Mouse (Mus musculus): ENCODE measurements around the gene Plk1. TPM values are rescaled to one million over a fixed set of nuclear protein-coding genes. Genes with fewer than 3 reads are reported as not detected.

The Plk1 gene
- polyA plus RNA-seq, 1 experiment from 2014 or later = 108 TPM

DNA sequence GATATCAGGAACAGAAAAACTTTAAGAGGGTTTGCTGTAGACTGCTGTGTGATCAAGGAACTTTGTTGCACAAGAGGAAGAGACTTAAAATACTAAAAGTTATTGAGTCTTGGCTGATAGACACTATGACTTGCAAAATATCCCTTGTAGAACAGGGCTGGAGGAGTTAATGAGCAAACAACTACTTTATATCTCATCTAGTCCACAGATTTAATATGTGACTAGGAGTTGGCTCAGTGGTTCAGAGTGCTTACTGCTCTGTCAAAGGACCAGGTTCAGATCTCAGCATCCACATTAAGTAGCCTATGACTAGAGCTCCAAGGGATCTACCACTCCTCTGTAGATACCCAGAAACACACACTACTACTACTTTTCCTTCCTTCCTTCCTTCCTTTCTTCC lies 22.2 kb upstream of the Plk1 start:
- Histone ChIP-seq H3K9me3 (ENCODE audit: control insufficient read depth, low read length) (no peaks in the 10 kb centered on the region), H3K36me3 (ENCODE audit: control insufficient read depth, insufficient read depth, low read length) (peaks cover 76% of the 10 kb centered on the region), H3K4me1 (replicated peaks; ENCODE audit: control insufficient read depth, insufficient read depth, low read length) (peaks cover 5% of the 10 kb centered on the region; the same call in 1 of the 2 replicates), H3K27me3 (replicated peaks; ENCODE audit: control insufficient read depth, insufficient read depth, low read length) (no peaks in the 10 kb centered on the region), H3K9ac (ENCODE audit: low read length) (no peak overlapping the region), H3K27ac (ENCODE audit: low read depth) (no peak overlapping the region), H3K4me2 (ENCODE audit: low read length) (no peak overlapping the region), H3K4me3 (ENCODE audit: low read depth, low read length) (no peak overlapping the region)
- DNase-seq (ENCODE audit: low spot score) (no peak), ATAC-seq (replicated peaks; ENCODE audit: low FRiP score, low TSS enrichment, low read depth) (no peak)

- Histone ChIP-seq H3K4me2 (ENCODE audit: low read length) (no peak overlapping the region), H3K4me3 (ENCODE audit: low read depth, low read length) (no peak overlapping the region), H3K27me3 (replicated peaks; ENCODE audit: control insufficient read depth, insufficient read depth, low read length) (no peaks in the 10 kb centered on the region), H3K4me1 (replicated peaks; ENCODE audit: control insufficient read depth, insufficient read depth, low read length) (peaks cover 4% of the 10 kb centered on the region; the same call in 1 of the 2 replicates), H3K36me3 (ENCODE audit: control insufficient read depth, insufficient read depth, low read length) (peaks cover 87% of the 10 kb centered on the region), H3K27ac (ENCODE audit: low read depth) (no peak overlapping the region), H3K9me3 (ENCODE audit: control insufficient read depth, low read length) (no peaks in the 10 kb centered on the region), H3K9ac (ENCODE audit: low read length) (no peak overlapping the region)
- no peak for ATAC-seq (replicated peaks; ENCODE audit: low FRiP score, low TSS enrichment, low read depth)
- 88% methylated on average over 5 of the region's 5 CpGs for WGBS
- no peak for DNase-seq (ENCODE audit: low spot score)
Measured at GRCm38 (mm10) chr7:122138190-122138589, 21.0 kb upstream of the Plk1 start.

DNA sequence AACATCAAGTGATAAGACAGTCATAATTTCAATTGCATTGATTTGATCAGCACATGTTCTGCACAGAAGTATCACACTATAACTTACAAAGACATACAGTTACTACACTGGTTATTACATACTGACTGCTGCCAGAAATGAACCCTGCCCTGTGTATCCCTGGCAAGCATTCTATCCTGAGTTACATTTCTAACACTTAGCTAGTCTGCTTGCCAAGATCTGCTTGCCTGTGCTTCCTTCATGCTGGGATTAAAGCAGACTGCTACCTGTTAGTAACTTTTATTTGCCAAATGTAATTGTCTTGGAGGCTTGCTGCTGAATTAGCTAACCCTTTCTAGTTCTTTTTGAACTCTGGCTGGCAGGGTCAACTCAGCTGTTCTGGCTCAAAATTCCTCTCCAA lies 18.2 kb upstream of the Plk1 start:
- H3K36me3 ChIP-seq (ENCODE audit: control insufficient read depth, insufficient read depth, low read length) = peaks cover 98% of the 10 kb centered on the region
- no peak for DNase-seq (ENCODE audit: low spot score)

DNA sequence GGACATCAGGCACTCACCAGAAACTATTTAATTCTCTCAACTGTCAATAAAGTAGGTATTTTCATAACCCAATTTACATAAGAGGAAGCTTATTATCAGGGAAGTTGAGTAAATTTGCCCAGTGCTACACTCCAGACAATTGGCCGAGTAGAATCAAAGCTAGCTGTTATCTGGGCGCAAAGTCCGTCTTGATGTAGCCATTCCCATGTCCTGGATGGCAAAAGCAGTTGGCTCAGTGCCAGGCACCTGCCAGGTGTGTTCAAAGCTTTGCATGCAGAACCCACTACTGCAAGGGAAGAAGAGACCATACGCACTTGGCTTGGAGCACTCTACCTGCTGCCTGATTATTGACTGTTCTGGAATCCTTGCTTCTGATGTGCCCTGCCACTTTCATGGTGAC lies 6.8 kb upstream of the Plk1 start:
- Histone ChIP-seq H3K4me2 (ENCODE audit: low read length) (no peak overlapping the region), H3K27me3 (replicated peaks; ENCODE audit: control insufficient read depth, insufficient read depth, low read length) (no peaks in the 10 kb centered on the region), H3K4me1 (replicated peaks; ENCODE audit: control insufficient read depth, insufficient read depth, low read length) (0 out of 2 replicates have a peak, but pooled peaks cover 1% of the 10 kb centered on the region), H3K9ac (ENCODE audit: low read length) (no peak overlapping the region), H3K4me3 (ENCODE audit: low read depth, low read length) (no peak overlapping the region), H3K9me3 (ENCODE audit: control insufficient read depth, low read length) (no peaks in the 10 kb centered on the region), H3K27ac (ENCODE audit: low read depth) (no peak overlapping the region), H3K36me3 (ENCODE audit: control insufficient read depth, insufficient read depth, low read length) (peaks cover 21% of the 10 kb centered on the region)
- DNase-seq (ENCODE audit: low spot score) (peak; percentile 73), ATAC-seq (replicated peaks; ENCODE audit: low FRiP score, low TSS enrichment, low read depth) (peak; percentile 77)
- 72% methylated on average over 4 of the region's 4 CpGs for WGBS

More for the DNA sequence above, 18.2 kb upstream of the Plk1 start:
- no peak overlapping the region for H3K9ac ChIP-seq (ENCODE audit: low read length)
- no peak overlapping the region for H3K27ac ChIP-seq (ENCODE audit: low read depth)
- ATAC-seq (replicated peaks; ENCODE audit: low FRiP score, low TSS enrichment, low read depth) = no peak
- no peak overlapping the region for H3K4me3 ChIP-seq (ENCODE audit: low read depth, low read length)
- no peaks in the 10 kb centered on the region for H3K27me3 ChIP-seq (replicated peaks; ENCODE audit: control insufficient read depth, insufficient read depth, low read length)
- H3K9me3 ChIP-seq (ENCODE audit: control insufficient read depth, low read length) = no peaks in the 10 kb centered on the region
- no peak overlapping the region for H3K4me2 ChIP-seq (ENCODE audit: low read length)
- no peaks in the 10 kb centered on the region for H3K4me1 ChIP-seq (replicated peaks; ENCODE audit: control insufficient read depth, insufficient read depth, low read length)

- Histone ChIP-seq H3K36me3 (ENCODE audit: control insufficient read depth, insufficient read depth, low read length) (peaks cover 15% of the 10 kb centered on the region), H3K4me1 (replicated peaks; ENCODE audit: control insufficient read depth, insufficient read depth, low read length) (peaks cover 31% of the 10 kb centered on the region), H3K4me2 (ENCODE audit: low read length) (peak overlapping the region; percentile 89), H3K9me3 (ENCODE audit: control insufficient read depth, low read length) (no peaks in the 10 kb centered on the region), H3K27ac (ENCODE audit: low read depth) (peak overlapping the region; percentile 79; the same call in 1 of the 2 replicates), H3K9ac (ENCODE audit: low read length) (peak overlapping the region; percentile 62), H3K27me3 (replicated peaks; ENCODE audit: control insufficient read depth, insufficient read depth, low read length) (no peaks in the 10 kb centered on the region), H3K4me3 (ENCODE audit: low read depth, low read length) (peak overlapping the region; percentile 78)
- no peak for ATAC-seq (replicated peaks; ENCODE audit: low FRiP score, low TSS enrichment, low read depth)
- DNase-seq (ENCODE audit: low spot score) = peak; percentile 56
- WGBS = 5% methylated on average over 13 of the region's 13 CpGs
Measured at GRCm38 (mm10) chr7:122158488-122158887, 751 bp upstream of the Plk1 start.

GRCm38 (mm10) chr7:122160037-122160436 lies 798 bp downstream of the Plk1 start:
- under 1% methylated on average over 12 of the region's 12 CpGs for WGBS
- Histone ChIP-seq H3K9ac (ENCODE audit: low read length) (peak overlapping the region; percentile 65), H3K9me3 (ENCODE audit: control insufficient read depth, low read length) (no peaks in the 10 kb centered on the region), H3K4me3 (ENCODE audit: low read depth, low read length) (peak overlapping the region; percentile 78), H3K36me3 (ENCODE audit: control insufficient read depth, insufficient read depth, low read length) (peaks cover 27% of the 10 kb centered on the region), H3K27me3 (replicated peaks; ENCODE audit: control insufficient read depth, insufficient read depth, low read length) (no peaks in the 10 kb centered on the region), H3K27ac (ENCODE audit: low read depth) (peak overlapping the region; percentile 79; the same call in 1 of the 2 replicates), H3K4me2 (ENCODE audit: low read length) (peak overlapping the region; percentile 89), H3K4me1 (replicated peaks; ENCODE audit: control insufficient read depth, insufficient read depth, low read length) (peaks cover 31% of the 10 kb centered on the region)
- no peak for ATAC-seq (replicated peaks; ENCODE audit: low FRiP score, low TSS enrichment, low read depth)
- peak; percentile 53 for DNase-seq (ENCODE audit: low spot score)

DNA sequence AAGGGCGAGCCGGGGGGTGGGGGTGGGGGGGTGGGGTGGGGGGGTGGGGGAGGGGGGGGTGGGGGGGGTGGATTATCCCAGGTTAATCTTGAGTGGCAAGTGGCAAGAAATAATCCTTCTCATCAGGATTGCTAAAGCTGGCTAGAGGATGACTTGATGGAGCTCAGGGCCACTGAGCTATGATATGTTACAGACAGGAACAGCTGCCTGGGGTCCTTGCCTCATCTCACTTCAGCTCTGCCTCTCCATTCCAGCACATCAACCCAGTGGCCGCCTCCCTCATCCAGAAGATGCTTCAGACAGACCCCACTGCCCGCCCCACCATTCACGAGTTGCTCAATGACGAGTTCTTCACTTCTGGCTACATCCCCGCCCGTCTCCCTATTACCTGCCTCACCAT lies 4.5 kb downstream of the Plk1 start:
- H3K36me3 ChIP-seq (ENCODE audit: control insufficient read depth, insufficient read depth, low read length) = peaks cover 61% of the 10 kb centered on the region

DNA sequence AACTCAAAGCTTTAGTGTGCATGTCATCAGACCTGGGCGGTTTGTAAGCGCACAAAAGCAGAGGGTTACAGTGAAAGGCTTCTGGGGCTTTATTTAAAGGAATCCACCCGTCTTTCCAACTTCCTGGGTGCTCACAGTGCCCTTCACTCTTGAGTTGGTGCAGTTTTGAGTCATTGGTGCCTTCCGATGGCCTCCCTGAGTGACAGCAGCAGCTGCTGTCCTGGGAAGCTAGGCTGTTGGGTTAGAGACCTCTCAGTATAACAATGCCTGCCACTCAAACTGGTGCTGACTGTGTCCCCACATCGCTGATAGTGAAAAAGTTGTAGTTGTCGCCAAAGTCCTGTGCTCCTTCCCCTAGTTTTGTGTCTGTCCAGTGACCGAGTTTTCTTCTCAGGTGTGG lies 8.0 kb downstream of the Plk1 start:
- Histone ChIP-seq H3K27me3 (replicated peaks; ENCODE audit: control insufficient read depth, insufficient read depth, low read length) (no peaks in the 10 kb centered on the region), H3K4me3 (ENCODE audit: low read depth, low read length) (no peak overlapping the region), H3K9me3 (ENCODE audit: control insufficient read depth, low read length) (no peaks in the 10 kb centered on the region), H3K4me2 (ENCODE audit: low read length) (no peak overlapping the region), H3K36me3 (ENCODE audit: control insufficient read depth, insufficient read depth, low read length) (peaks cover 79% of the 10 kb centered on the region), H3K27ac (ENCODE audit: low read depth) (no peak overlapping the region), H3K9ac (ENCODE audit: low read length) (no peak overlapping the region), H3K4me1 (replicated peaks; ENCODE audit: control insufficient read depth, insufficient read depth, low read length) (no peaks in the 10 kb centered on the region)
- DNase-seq (ENCODE audit: low spot score) = no peak
- no peak for ATAC-seq (replicated peaks; ENCODE audit: low FRiP score, low TSS enrichment, low read depth)
- WGBS = 91% methylated on average over 7 of the region's 7 CpGs

More for the DNA sequence above, 4.5 kb downstream of the Plk1 start:
- WGBS = 94% methylated on average over 8 of the region's 8 CpGs
- H3K9me3 ChIP-seq (ENCODE audit: control insufficient read depth, low read length) = no peaks in the 10 kb centered on the region
- H3K4me1 ChIP-seq (replicated peaks; ENCODE audit: control insufficient read depth, insufficient read depth, low read length) = peaks cover 18% of the 10 kb centered on the region
- H3K27me3 ChIP-seq (replicated peaks; ENCODE audit: control insufficient read depth, insufficient read depth, low read length) = no peaks in the 10 kb centered on the region
- DNase-seq (ENCODE audit: low spot score) (no peak), ATAC-seq (replicated peaks; ENCODE audit: low FRiP score, low TSS enrichment, low read depth) (no peak)
- H3K9ac ChIP-seq (ENCODE audit: low read length) = no peak overlapping the region
- no peak overlapping the region for H3K27ac ChIP-seq (ENCODE audit: low read depth)
- H3K4me3 ChIP-seq (ENCODE audit: low read depth, low read length) = no peak overlapping the region
- no peak overlapping the region for H3K4me2 ChIP-seq (ENCODE audit: low read length)

DNA sequence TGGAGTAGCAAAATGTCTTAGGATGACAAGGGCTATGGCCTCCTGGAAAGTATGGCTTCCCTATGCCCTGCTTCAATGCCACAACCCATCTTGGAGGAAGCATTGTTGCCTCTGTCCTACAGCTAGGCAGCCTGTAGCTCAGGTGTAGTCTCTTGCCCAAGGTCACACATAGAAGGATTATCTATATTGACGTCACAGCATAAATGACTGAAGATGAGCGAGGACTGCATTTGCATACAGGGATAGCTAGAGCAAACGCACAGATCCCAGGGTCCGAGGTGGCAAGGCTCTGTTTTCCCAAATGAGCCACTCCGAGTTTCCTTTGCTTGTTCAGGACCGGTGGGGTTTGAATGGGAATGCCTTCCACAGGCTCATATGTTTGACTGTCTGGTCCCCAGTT lies 11.5 kb downstream of the Plk1 start:
- ATAC-seq (replicated peaks; ENCODE audit: low FRiP score, low TSS enrichment, low read depth) (no peak), DNase-seq (ENCODE audit: low spot score) (no peak)
- Histone ChIP-seq H3K4me3 (ENCODE audit: low read depth, low read length) (no peak overlapping the region), H3K36me3 (ENCODE audit: control insufficient read depth, insufficient read depth, low read length) (peaks cover 50% of the 10 kb centered on the region), H3K27me3 (replicated peaks; ENCODE audit: control insufficient read depth, insufficient read depth, low read length) (no peaks in the 10 kb centered on the region), H3K4me1 (replicated peaks; ENCODE audit: control insufficient read depth, insufficient read depth, low read length) (no peaks in the 10 kb centered on the region), H3K9me3 (ENCODE audit: control insufficient read depth, low read length) (no peaks in the 10 kb centered on the region), H3K4me2 (ENCODE audit: low read length) (no peak overlapping the region), H3K27ac (ENCODE audit: low read depth) (no peak overlapping the region), H3K9ac (ENCODE audit: low read length) (no peak overlapping the region)
- 79% methylated on average over 6 of the region's 6 CpGs for WGBS
